Mouse (Mus musculus) lung, embryonic 16.5 days (tissue): ENCODE measurements around the gene Trim11. TPM values are rescaled to one million over a fixed set of nuclear protein-coding genes. Genes with fewer than 3 reads are reported as not detected.

Experiments used
- ATAC-seq: fragments of 200-750 bp; cut with Nextera tagmentation; 2 replicates; pipeline ENCODE4 v1.8.0; 2017; ENCODE audit warnings: low read depth, mild to moderate bottlenecking, moderate library complexity
- H3K27ac ChIP-seq: fragments of 300-500 bp; sonication (generic); 2 replicates; pipeline ENCODE4 v1.5.1; 2014; ENCODE audit warnings: mild to moderate bottlenecking, control low read depth, low read length
- H3K27me3 ChIP-seq: fragments of 300-500 bp; sonication (generic); 2 replicates; pipeline ENCODE4 v1.6.1; 2014; ENCODE audit warnings: low read depth, low read length, mixed read lengths; ENCODE audit not compliant: control insufficient read depth, insufficient read depth
- H3K36me3 ChIP-seq: fragments of 300-500 bp; sonication (generic); 2 replicates; pipeline ENCODE4 v1.6.1; 2014; ENCODE audit warnings: low read length; ENCODE audit not compliant: control insufficient read depth, insufficient read depth
- H3K4me1 ChIP-seq: fragments of 300-500 bp; sonication (generic); replicated peaks from 2 replicates; pipeline ENCODE4 v1.6.1; 2014; ENCODE audit warnings: low read length, mixed read lengths; ENCODE audit not compliant: control insufficient read depth, insufficient read depth
- H3K4me2 ChIP-seq: fragments of 300-500 bp; sonication (generic); 2 replicates; pipeline ENCODE4 v1.6.1; 2014; ENCODE audit warnings: low read depth, low read length, control low read depth
- H3K4me3 ChIP-seq: fragments of 300-500 bp; sonication (generic); 2 replicates; pipeline ENCODE4 v1.5.1; 2014; ENCODE audit warnings: mild to moderate bottlenecking, low read length, control low read depth
- H3K9ac ChIP-seq: fragments of 300-500 bp; sonication (generic); 2 replicates; pipeline ENCODE4 v1.6.1; 2014; ENCODE audit warnings: low read length, control low read depth
- H3K9me3 ChIP-seq: fragments of 300-500 bp; sonication (generic); 2 replicates; pipeline ENCODE4 v1.6.1; 2016; ENCODE audit warnings: low read length; ENCODE audit not compliant: control insufficient read depth
- WGBS: fragments of 180-500 bp; shearing (Covaris S2); extraction: QIAGEN DNeasy Blood & Tissue Kit; methylation state at CpG from one replicate; pipeline ENCODE4 v1.1.7; 2014; 5-methylcytosine and 5-hydroxymethylcytosine counted together
- polyA plus RNA-seq: library from polyadenylated mRNA; unstranded; fragments of >200 nt; fragmentation: Nextera tagmentation; extraction: Ambion mirVana; gene quantifications from 2 replicates; pipeline ENCODE4 v1.2.1, GENCODE M21; 2015

The Trim11 gene
- polyA plus RNA-seq, 1 experiment from 2014 or later, result 23.2 TPM

- no peak overlapping the region for H3K4me2 ChIP-seq
- peaks cover 1% of the 10 kb centered on the region; the same call in 1 of the 2 replicates for H3K36me3 ChIP-seq
- 38% methylated on average over 12 of the region's 12 CpGs for WGBS
- no peak for ATAC-seq
- H3K4me1 ChIP-seq, result no peaks in the 10 kb centered on the region
- H3K9me3 ChIP-seq, result no peaks in the 10 kb centered on the region
- H3K27me3 ChIP-seq, result peaks cover 12% of the 10 kb centered on the region
- no peak overlapping the region for H3K9ac ChIP-seq
- no peak overlapping the region for H3K27ac ChIP-seq
- H3K4me3 ChIP-seq, result no peak overlapping the region
These were observed 18.0 kb downstream of the Trim11 start for GRCm38 (mm10) chr11:58995807-58996370.

GRCm38 (mm10) chr11:58997541-58997940, 19.6 kb downstream of the Trim11 start:
- H3K4me1 ChIP-seq, result no peaks in the 10 kb centered on the region
- H3K27me3 ChIP-seq, result peaks cover 12% of the 10 kb centered on the region
- H3K9ac ChIP-seq, result no peak overlapping the region
- no peak overlapping the region for H3K4me3 ChIP-seq
- WGBS, result 66% methylated on average over 5 of the region's 5 CpGs
- no peaks in the 10 kb centered on the region for H3K9me3 ChIP-seq
- no peak overlapping the region for H3K4me2 ChIP-seq
- no peak overlapping the region for H3K27ac ChIP-seq
- no peaks in the 10 kb centered on the region for H3K36me3 ChIP-seq
- no peak for ATAC-seq

DNA sequence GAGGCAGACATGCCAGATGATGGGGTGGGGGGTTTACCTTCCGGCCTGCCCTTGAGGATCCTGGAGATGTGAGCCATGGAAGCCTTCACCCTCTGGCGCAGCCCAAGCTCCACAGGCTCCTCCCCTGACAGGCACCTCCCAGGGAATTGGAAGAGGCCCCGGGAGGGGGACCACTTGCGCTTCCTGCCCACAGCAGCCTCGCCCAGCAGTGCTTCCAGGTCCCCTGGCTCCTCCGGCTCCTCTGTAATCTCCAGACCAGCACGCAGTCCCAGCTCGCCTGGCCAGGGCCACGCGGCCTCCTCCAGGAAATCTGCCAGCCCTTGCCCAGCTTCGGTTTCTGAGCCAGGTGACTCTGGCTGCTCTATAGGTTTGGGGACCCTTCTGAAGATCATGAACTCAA, 21.3 kb downstream of the Trim11 start:
- Histone ChIP-seq H3K27ac (no peak overlapping the region), H3K4me2 (no peak overlapping the region), H3K4me3 (no peak overlapping the region), H3K9me3 (no peaks in the 10 kb centered on the region), H3K36me3 (no peaks in the 10 kb centered on the region), H3K9ac (no peak overlapping the region), H3K27me3 (peaks cover 1% of the 10 kb centered on the region), H3K4me1 (no peaks in the 10 kb centered on the region)
- WGBS, result 32% methylated on average over 11 of the region's 11 CpGs
- no peak for ATAC-seq

DNA sequence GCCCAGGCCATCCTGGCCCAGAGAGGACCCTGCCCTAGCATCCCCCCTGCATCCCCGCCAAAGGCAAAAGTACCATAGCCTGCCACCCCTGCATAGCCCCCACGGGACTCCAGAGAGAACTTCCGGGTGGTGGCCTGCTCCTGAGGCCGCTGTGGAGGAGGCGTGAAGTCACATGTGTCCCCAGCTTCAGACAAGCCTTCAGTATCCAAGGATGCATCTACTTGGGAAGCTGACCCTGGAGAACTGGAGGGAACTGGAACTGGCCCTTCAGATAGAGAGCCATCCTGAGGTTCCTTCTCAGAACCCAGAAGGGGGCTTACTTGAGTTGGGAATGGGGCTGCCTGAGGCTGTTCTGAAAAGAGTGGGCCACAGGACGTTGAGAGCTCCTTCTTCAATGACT, 21.9 kb downstream of the Trim11 start:
- Histone ChIP-seq H3K4me1 (no peaks in the 10 kb centered on the region), H3K4me3 (no peak overlapping the region), H3K9ac (no peak overlapping the region), H3K4me2 (no peak overlapping the region), H3K9me3 (no peaks in the 10 kb centered on the region), H3K27ac (no peak overlapping the region), H3K36me3 (no peaks in the 10 kb centered on the region), H3K27me3 (no peaks in the 10 kb centered on the region; the same call in 1 of the 2 replicates)
- 74% methylated on average over 6 of the region's 6 CpGs for WGBS
- no peak for ATAC-seq

DNA sequence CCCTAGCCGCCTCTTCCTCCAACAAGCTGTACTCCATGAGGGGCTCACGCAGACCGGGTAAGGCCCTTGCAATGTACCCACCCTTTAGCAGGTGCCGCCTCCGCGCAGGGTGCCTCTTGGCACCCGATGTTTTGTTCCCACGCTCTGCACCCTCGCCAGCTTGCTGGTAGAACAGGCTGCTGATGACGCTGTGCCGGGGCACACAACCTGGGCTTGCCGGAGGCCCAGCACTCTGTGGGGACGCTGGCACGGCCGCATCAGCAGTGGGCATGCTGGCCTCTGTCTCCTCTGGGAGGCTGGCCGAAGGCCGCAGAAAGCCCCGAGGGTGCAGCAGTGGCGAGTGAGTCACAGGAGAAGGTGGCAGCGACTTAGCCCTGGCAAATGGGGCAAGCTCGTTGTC, 22.7 kb downstream of the Trim11 start:
- no peaks in the 10 kb centered on the region for H3K4me1 ChIP-seq
- ATAC-seq, result no peak
- no peak overlapping the region for H3K4me2 ChIP-seq
- H3K9me3 ChIP-seq, result no peaks in the 10 kb centered on the region
- H3K4me3 ChIP-seq, result no peak overlapping the region
- no peaks in the 10 kb centered on the region for H3K27me3 ChIP-seq
- H3K36me3 ChIP-seq, result no peaks in the 10 kb centered on the region
- WGBS, result 85% methylated on average over 20 of the region's 21 CpGs
- no peak overlapping the region for H3K9ac ChIP-seq
- no peak overlapping the region for H3K27ac ChIP-seq

GRCm38 (mm10) chr11:59002327-59003079, 24.6 kb downstream of the Trim11 start:
- no peak overlapping the region for H3K9ac ChIP-seq
- H3K27me3 ChIP-seq, result no peaks in the 10 kb centered on the region
- WGBS, result 59% methylated on average over 7 of the region's 7 CpGs
- no peak overlapping the region for H3K4me2 ChIP-seq
- no peaks in the 10 kb centered on the region for H3K36me3 ChIP-seq
- H3K4me3 ChIP-seq, result no peak overlapping the region
- no peaks in the 10 kb centered on the region for H3K4me1 ChIP-seq
- ATAC-seq, result 0 out of 2 replicates have a peak, but pooled peaks have one; percentile 17
- H3K9me3 ChIP-seq, result no peaks in the 10 kb centered on the region
- no peak overlapping the region for H3K27ac ChIP-seq

DNA sequence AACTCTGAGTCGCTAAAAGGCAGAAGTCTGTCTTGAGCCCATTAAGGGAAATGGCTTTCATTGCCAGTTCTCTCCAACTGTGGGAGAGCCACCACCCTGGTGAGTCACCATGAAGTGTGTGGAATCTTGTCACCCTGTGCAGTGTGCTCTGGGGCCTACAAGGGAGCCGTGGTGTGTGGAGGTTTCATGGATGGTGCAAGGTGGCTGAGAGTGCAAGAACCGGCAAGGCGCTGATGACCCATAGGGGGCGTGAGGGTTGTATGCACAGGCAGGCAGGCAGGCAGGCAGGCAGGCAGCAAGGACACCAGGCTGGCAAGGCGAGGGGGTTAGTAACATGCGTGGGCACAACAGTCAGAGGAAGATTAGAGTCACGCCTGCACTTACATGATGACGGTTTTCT, 37.2 kb downstream of the Trim11 start:
- no peak overlapping the region for H3K9ac ChIP-seq
- no peaks in the 10 kb centered on the region for H3K27me3 ChIP-seq
- no peak overlapping the region for H3K4me3 ChIP-seq
- WGBS, result 35% methylated on average over 9 of the region's 9 CpGs
- no peaks in the 10 kb centered on the region for H3K9me3 ChIP-seq
- H3K36me3 ChIP-seq, result no peaks in the 10 kb centered on the region
- H3K27ac ChIP-seq, result no peak overlapping the region
- no peak overlapping the region for H3K4me2 ChIP-seq
- ATAC-seq, result peak; percentile 38; the same call in 1 of the 2 replicates
- no peaks in the 10 kb centered on the region for H3K4me1 ChIP-seq

- H3K4me1 ChIP-seq, result no peaks in the 10 kb centered on the region
- H3K4me2 ChIP-seq, result no peak overlapping the region
- no peak overlapping the region for H3K9ac ChIP-seq
- no peak for ATAC-seq
- no peaks in the 10 kb centered on the region for H3K27me3 ChIP-seq
- no peak overlapping the region for H3K27ac ChIP-seq
- no peak overlapping the region for H3K4me3 ChIP-seq
- no peaks in the 10 kb centered on the region for H3K9me3 ChIP-seq
- H3K36me3 ChIP-seq, result no peaks in the 10 kb centered on the region
- 67% methylated on average over 6 of the region's 6 CpGs for WGBS
These were observed 48.5 kb downstream of the Trim11 start for GRCm38 (mm10) chr11:59026411-59026810.

DNA sequence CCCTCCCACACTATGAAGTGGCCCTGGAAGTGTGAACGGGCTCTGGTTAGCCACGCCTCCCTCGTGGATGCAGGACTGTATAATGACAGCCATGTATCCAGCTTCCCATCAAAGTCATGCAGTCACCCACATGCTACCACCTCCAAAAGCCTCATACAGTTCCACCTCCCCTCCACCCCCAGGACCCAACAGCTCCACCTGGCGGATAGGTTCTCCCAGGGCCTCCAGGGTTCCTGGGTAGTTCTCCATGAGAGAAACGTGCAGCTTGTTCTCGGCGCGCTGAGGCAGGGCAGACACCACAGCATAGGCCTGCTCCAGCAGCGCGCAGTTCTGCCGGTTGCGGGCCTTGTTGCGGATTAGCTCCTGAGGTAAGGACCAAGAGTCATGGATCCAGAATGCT, 51.1 kb downstream of the Trim11 start:
- Histone ChIP-seq H3K4me1 (no peaks in the 10 kb centered on the region), H3K4me2 (no peak overlapping the region), H3K27me3 (no peaks in the 10 kb centered on the region), H3K36me3 (no peaks in the 10 kb centered on the region), H3K4me3 (no peak overlapping the region), H3K27ac (no peak overlapping the region), H3K9me3 (no peaks in the 10 kb centered on the region), H3K9ac (no peak overlapping the region)
- ATAC-seq, result no peak
- 84% methylated on average over 13 of the region's 13 CpGs for WGBS
